Mouse (Mus musculus) embryo, embryonic 9.5 days (tissue): ENCODE data around the gene Pim3.
A peak's percentile ranks its signal among the peaks of the same experiment; 100 is the strongest.
"Not testable (repeated sequence)": the region's sequence is repeated elsewhere in the genome, so short reads cannot be mapped to it uniquely, and the experiment has no call there.

ENCODE experiments used
- DNase-seq: peaks from one replicate; pipeline ENCODE4 v3.0.0-alpha.2; 2017; ENCODE audit errors: extremely low spot score

The Pim3 gene

GRCm38 (mm10) chr15:88861772-88862622 is at the start of gene Pim3:
Pim3 (plus strand) TSS chr15:88862186.
- DNase-seq: peak; percentile 95

GRCm38 (mm10) chr15:88813262-88813661 is 48.7 kb upstream of the Pim3 start:
- no peak for DNase-seq

GRCm38 (mm10) chr15:88813873-88814272 is 48.1 kb upstream of the Pim3 start:
- DNase-seq: not testable (repeated sequence)

- no peak for DNase-seq
Measured at GRCm38 (mm10) chr15:88814411-88815047, 47.5 kb upstream of the Pim3 start.

GRCm38 (mm10) chr15:88815196-88815700 is 46.7 kb upstream of the Pim3 start:
- DNase-seq: no peak

- DNase-seq: peak; percentile 99
Measured at GRCm38 (mm10) chr15:88819026-88819905, 42.7 kb upstream of the Pim3 start, which contains the start of the genes Alg12 and Creld2. Alg12 (minus strand) TSS chr15:88819318. Creld2 (plus strand) TSS chr15:88819646.

- DNase-seq: no peak
Measured at GRCm38 (mm10) chr15:88819906-88820303, 42.1 kb upstream of the Pim3 start.

GRCm38 (mm10) chr15:88821403-88821802 is 40.6 kb upstream of the Pim3 start:
- DNase-seq: no peak

- no peak for DNase-seq
Measured at GRCm38 (mm10) chr15:88822513-88822912, 39.5 kb upstream of the Pim3 start.

- no peak for DNase-seq
Measured at GRCm38 (mm10) chr15:88823376-88823775, 38.6 kb upstream of the Pim3 start.

- no peak for DNase-seq
Measured at GRCm38 (mm10) chr15:88827466-88827865, 34.5 kb upstream of the Pim3 start.

- peak; percentile 72 for DNase-seq
Measured at GRCm38 (mm10) chr15:88827991-88828799, 33.8 kb upstream of the Pim3 start.

- DNase-seq: peak; percentile 83
Measured at GRCm38 (mm10) chr15:88828800-88829705, 32.9 kb upstream of the Pim3 start.

GRCm38 (mm10) chr15:88829791-88830440 is 32.1 kb upstream of the Pim3 start:
- no peak for DNase-seq

GRCm38 (mm10) chr15:88830696-88831095 is 31.3 kb upstream of the Pim3 start:
- no peak for DNase-seq

GRCm38 (mm10) chr15:88831482-88831881 is 30.5 kb upstream of the Pim3 start:
- DNase-seq: no peak

- DNase-seq: no peak
Measured at GRCm38 (mm10) chr15:88832536-88832935, 29.4 kb upstream of the Pim3 start.

- DNase-seq: no peak
Measured at GRCm38 (mm10) chr15:88836031-88836430, 26.0 kb upstream of the Pim3 start.

- no peak for DNase-seq
Measured at GRCm38 (mm10) chr15:88836571-88836970, 25.4 kb upstream of the Pim3 start.
